Mouse (Mus musculus) brain, embryonic 14.5 days (tissue): ENCODE data around the gene Ndufv1.

ENCODE experiments used
- CTCF ChIP-seq: fragments of 200-500 bp; IDR thresholded peaks from 2 replicates; pipeline ENCODE4 v1.5.1; 2012; ENCODE audit warnings: inconsistent platforms, mild to moderate bottlenecking, moderate library complexity, borderline replicate concordance; ENCODE audit not compliant: insufficient read depth, insufficient read length; ENCODE audit errors: extremely low read depth
- POLR2A ChIP-seq: fragments of 200-500 bp; IDR thresholded peaks from 2 replicates; pipeline ENCODE4 v1.6.1; 2012; ENCODE audit warnings: mild to moderate bottlenecking, inconsistent platforms, borderline replicate concordance; ENCODE audit not compliant: poor library complexity, insufficient read depth, insufficient read length, severe bottlenecking; ENCODE audit errors: extremely low read depth

- TF ChIP-seq CTCF = no peak
- no peak for TF ChIP-seq POLR2A
Observed at GRCm38 (mm10) chr19:4057389-4057788, 44.8 kb upstream of the Ndufv1 start.
